Mouse (Mus musculus) bone marrow, adult 2 months (tissue): ENCODE measurements around the gene Cyfip2.

Source experiments
- CTCF ChIP-seq: fragments of 200-500 bp; IDR thresholded peaks from 2 replicates; pipeline ENCODE4 v1.5.1; 2011; ENCODE audit warnings: low read length, control low read depth; ENCODE audit not compliant: control insufficient read depth, insufficient read depth
- POLR2A ChIP-seq: fragments of 200-500 bp; IDR thresholded peaks from 2 replicates; pipeline ENCODE4 v1.6.1; 2011; ENCODE audit warnings: low read depth, mild to moderate bottlenecking, control low read depth, low read length, borderline replicate concordance; ENCODE audit not compliant: control insufficient read depth

DNA sequence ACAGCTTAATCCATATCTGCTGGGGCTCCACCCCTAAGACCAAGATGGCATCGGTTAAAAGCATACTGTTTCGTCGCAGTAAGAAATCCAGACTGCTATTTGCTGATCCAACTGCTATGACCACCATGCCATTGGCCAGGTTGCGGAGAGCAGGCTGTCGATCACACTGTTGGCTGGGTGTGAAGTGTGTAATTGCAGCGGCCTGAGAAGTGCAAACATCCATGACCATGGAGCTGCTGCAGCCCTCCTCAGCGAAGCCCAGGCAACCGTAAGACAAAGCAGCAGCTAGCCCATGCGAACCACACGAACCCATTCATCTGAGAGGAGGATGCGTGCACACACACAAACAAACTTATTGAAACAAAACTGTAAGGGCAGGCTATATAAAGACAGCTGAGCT lies 18.3 kb downstream of the Cyfip2 start:
- TF ChIP-seq CTCF, result no peak
- no peak for TF ChIP-seq POLR2A
